Mouse (Mus musculus) kidney, embryonic 14.5 days (tissue): ENCODE data around the gene Atp13a2. TPM values are rescaled to one million over a fixed set of nuclear protein-coding genes. Genes with fewer than 3 reads are reported as not detected.

ENCODE experiments used
- ATAC-seq: fragments of 200-750 bp; cut with Nextera tagmentation; 2 replicates; pipeline ENCODE4 v1.8.0; 2017; ENCODE audit warnings: moderate number of reproducible peaks, mild to moderate bottlenecking, moderate TSS enrichment, moderate library complexity; ENCODE audit not compliant: low FRiP score, low TSS enrichment
- H3K27ac ChIP-seq: fragments of 300-500 bp; sonication (generic); 2 replicates; pipeline ENCODE4 v1.5.1; 2014; ENCODE audit warnings: low read depth, mild to moderate bottlenecking, low read length, moderate library complexity, mixed read lengths
- H3K27me3 ChIP-seq: fragments of 300-500 bp; sonication (generic); 2 replicates; pipeline ENCODE4 v1.6.1; 2014; ENCODE audit warnings: mild to moderate bottlenecking, low read length; ENCODE audit not compliant: control insufficient read depth, insufficient read depth
- H3K36me3 ChIP-seq: fragments of 300-500 bp; sonication (generic); 2 replicates; pipeline ENCODE4 v1.6.1; 2014; ENCODE audit warnings: low read length, mixed read lengths; ENCODE audit not compliant: control insufficient read depth, insufficient read depth
- H3K4me1 ChIP-seq: fragments of 300-500 bp; sonication (generic); 2 replicates; pipeline ENCODE4 v1.6.1; 2014; ENCODE audit warnings: low read length, mixed read lengths; ENCODE audit not compliant: control insufficient read depth, insufficient read depth
- H3K4me2 ChIP-seq: fragments of 300-500 bp; sonication (generic); replicated peaks from 2 replicates; pipeline ENCODE4 v1.6.1; 2014; ENCODE audit warnings: low read depth, mild to moderate bottlenecking, low read length
- H3K4me3 ChIP-seq: fragments of 300-500 bp; sonication (generic); 2 replicates; pipeline ENCODE4 v1.5.1; 2014; ENCODE audit warnings: mild to moderate bottlenecking, low read length
- H3K9ac ChIP-seq: fragments of 300-500 bp; sonication (generic); 2 replicates; pipeline ENCODE4 v1.6.1; 2014; ENCODE audit warnings: low read depth, mild to moderate bottlenecking, low read length, moderate library complexity
- H3K9me3 ChIP-seq: fragments of 300-500 bp; sonication (generic); 2 replicates; pipeline ENCODE4 v1.6.1; 2016; ENCODE audit warnings: low read length; ENCODE audit not compliant: control insufficient read depth
- WGBS: fragments of 180-500 bp; shearing (Covaris S2); extraction: QIAGEN DNeasy Blood & Tissue Kit; methylation state at CpG from one replicate; pipeline ENCODE4 v1.1.7; 2014; 5-methylcytosine and 5-hydroxymethylcytosine counted together
- polyA plus RNA-seq: library from polyadenylated mRNA; unstranded; fragments of >200 nt; fragmentation: Nextera tagmentation; extraction: Ambion mirVana; gene quantifications from 2 replicates; pipeline ENCODE4 v1.2.1, GENCODE M21; 2014

Atp13a2 gene
- polyA plus RNA-seq, 1 experiment from 2014 or later, result 39.5 TPM

- Histone ChIP-seq H3K36me3 (no peaks in the 10 kb centered on the region), H3K9ac (no peak overlapping the region), H3K4me2 (no peak overlapping the region), H3K4me3 (no peak overlapping the region), H3K27ac (no peak overlapping the region; the same call in 1 of the 2 replicates), H3K9me3 (no peaks in the 10 kb centered on the region), H3K4me1 (peaks cover 24% of the 10 kb centered on the region), H3K27me3 (no peaks in the 10 kb centered on the region)
- 76% methylated on average over 10 of the region's 10 CpGs for WGBS
- no peak for ATAC-seq
Observed at GRCm38 (mm10) chr4:140959715-140960479, 26.8 kb upstream of the Atp13a2 start.

GRCm38 (mm10) chr4:140960781-140961466 is 25.7 kb upstream of the Atp13a2 start, which contains the start of gene Sdhb:
Gene Sdhb (plus strand): TSS chr4:140961203.
- ATAC-seq, result peak; percentile 97
- Histone ChIP-seq H3K36me3 (peaks cover 1% of the 10 kb centered on the region), H3K27ac (peak within 1 kb of the TSS; percentile 53)

GRCm38 (mm10) chr4:140961467-140962206 is 25.0 kb upstream of the Atp13a2 start:
- peak overlapping the region; percentile 82 for H3K4me2 ChIP-seq
- H3K36me3 ChIP-seq, result peaks cover 8% of the 10 kb centered on the region
- H3K9me3 ChIP-seq, result no peaks in the 10 kb centered on the region
- H3K27me3 ChIP-seq, result no peaks in the 10 kb centered on the region
- no peak; the same call in none of the 2 replicates for ATAC-seq
- peak overlapping the region; percentile 81 for H3K9ac ChIP-seq
- H3K4me1 ChIP-seq, result peaks cover 24% of the 10 kb centered on the region
- under 1% methylated on average over 38 of the region's 38 CpGs for WGBS
- H3K27ac ChIP-seq, result peak overlapping the region; percentile 53
- peak overlapping the region; percentile 72 for H3K4me3 ChIP-seq

More at GRCm38 (mm10) chr4:140960781-140961466, 25.7 kb upstream of the Atp13a2 start, which contains the start of gene Sdhb:
- H3K9me3 ChIP-seq, result no peaks in the 10 kb centered on the region
- H3K4me1 ChIP-seq, result peaks cover 24% of the 10 kb centered on the region
- peak within 1 kb of the TSS; percentile 81 for H3K9ac ChIP-seq
- peak within 1 kb of the TSS; percentile 82 for H3K4me2 ChIP-seq
- WGBS, result 1% methylated on average over 37 of the region's 37 CpGs
- H3K27me3 ChIP-seq, result no peaks in the 10 kb centered on the region
- peak within 1 kb of the TSS; percentile 72 for H3K4me3 ChIP-seq

- Histone ChIP-seq H3K36me3 (peaks cover 16% of the 10 kb centered on the region), H3K4me3 (peak overlapping the region; percentile 72), H3K27ac (no peak overlapping the region; the same call in 1 of the 2 replicates), H3K4me1 (peaks cover 20% of the 10 kb centered on the region), H3K9me3 (no peaks in the 10 kb centered on the region), H3K9ac (peak overlapping the region; percentile 81), H3K27me3 (no peaks in the 10 kb centered on the region), H3K4me2 (peak overlapping the region; percentile 82)
- no peak for ATAC-seq
- WGBS, result 68% methylated on average over 8 of the region's 8 CpGs
Observed at GRCm38 (mm10) chr4:140962207-140962909, 24.3 kb upstream of the Atp13a2 start.

GRCm38 (mm10) chr4:140962950-140963349 is 23.7 kb upstream of the Atp13a2 start:
- no peak overlapping the region for H3K4me2 ChIP-seq
- no peak overlapping the region for H3K9ac ChIP-seq
- H3K4me1 ChIP-seq, result peaks cover 17% of the 10 kb centered on the region
- no peaks in the 10 kb centered on the region for H3K9me3 ChIP-seq
- no peak overlapping the region for H3K4me3 ChIP-seq
- no peak for ATAC-seq
- no peak overlapping the region for H3K27ac ChIP-seq
- H3K36me3 ChIP-seq, result peaks cover 21% of the 10 kb centered on the region
- H3K27me3 ChIP-seq, result no peaks in the 10 kb centered on the region
- WGBS, result 30% methylated on average over 5 of the region's 5 CpGs

- H3K27me3 ChIP-seq, result no peaks in the 10 kb centered on the region
- 85% methylated on average over 9 of the region's 9 CpGs for WGBS
- no peak overlapping the region for H3K4me3 ChIP-seq
- H3K4me1 ChIP-seq, result peaks cover 17% of the 10 kb centered on the region
- H3K4me2 ChIP-seq, result no peak overlapping the region
- no peaks in the 10 kb centered on the region for H3K9me3 ChIP-seq
- H3K36me3 ChIP-seq, result peaks cover 31% of the 10 kb centered on the region
- no peak overlapping the region for H3K27ac ChIP-seq
- no peak overlapping the region for H3K9ac ChIP-seq
- no peak for ATAC-seq
Observed at GRCm38 (mm10) chr4:140963941-140964597, 22.6 kb upstream of the Atp13a2 start.

GRCm38 (mm10) chr4:140964620-140965019 is 22.1 kb upstream of the Atp13a2 start:
- Histone ChIP-seq H3K4me2 (no peak overlapping the region), H3K4me1 (peaks cover 17% of the 10 kb centered on the region), H3K27me3 (no peaks in the 10 kb centered on the region), H3K36me3 (peaks cover 35% of the 10 kb centered on the region), H3K27ac (no peak overlapping the region), H3K9ac (no peak overlapping the region), H3K9me3 (no peaks in the 10 kb centered on the region), H3K4me3 (no peak overlapping the region)
- WGBS, result 20% methylated on average over 7 of the region's 7 CpGs
- ATAC-seq, result no peak
